Mouse (Mus musculus) brain, adult 2 months (tissue): Measurements from ENCODE around the gene Aldh3b1.
A peak's percentile ranks its signal among the peaks of the same experiment; 100 is the strongest.

ENCODE experiments used
- DNase-seq: peaks from one replicate; pipeline ENCODE4 v3.0.0; 2011; ENCODE audit warnings: low read depth, low spot score

The Aldh3b1 gene

GRCm38 (mm10) chr19:3912337-3913204 is 17.0 kb downstream of the Aldh3b1 start, which contains the start of gene Ndufs8:
TSS of gene Ndufs8 (minus strand) at chr19:3912774.
- peak; percentile 100 for DNase-seq

GRCm38 (mm10) chr19:3910206-3910605 is 19.4 kb downstream of the Aldh3b1 start:
- DNase-seq = no peak

- no peak for DNase-seq
These were observed 21.5 kb downstream of the Aldh3b1 start for GRCm38 (mm10) chr19:3907876-3908660.

- peak; percentile 71 for DNase-seq
These were observed 22.5 kb downstream of the Aldh3b1 start, which contains the start of gene Tcirg1 for GRCm38 (mm10) chr19:3906795-3907786. TSS of gene Tcirg1 (minus strand) at chr19:3907133.

- no peak for DNase-seq
These were observed 23.3 kb downstream of the Aldh3b1 start for GRCm38 (mm10) chr19:3906326-3906725.

- no peak for DNase-seq
These were observed 24.2 kb downstream of the Aldh3b1 start for GRCm38 (mm10) chr19:3905261-3905969.

- DNase-seq = no peak
These were observed 25.3 kb downstream of the Aldh3b1 start for GRCm38 (mm10) chr19:3904363-3904675.

- peak; percentile 55 for DNase-seq
These were observed 25.8 kb downstream of the Aldh3b1 start for GRCm38 (mm10) chr19:3903648-3904362.

GRCm38 (mm10) chr19:3902966-3903365 is 26.6 kb downstream of the Aldh3b1 start:
- DNase-seq = no peak

GRCm38 (mm10) chr19:3899618-3900017 is 30.0 kb downstream of the Aldh3b1 start:
- peak; percentile 36 for DNase-seq

GRCm38 (mm10) chr19:3898952-3899351 is 30.7 kb downstream of the Aldh3b1 start:
- no peak for DNase-seq

GRCm38 (mm10) chr19:3897557-3897956 is 32.1 kb downstream of the Aldh3b1 start:
- no peak for DNase-seq

GRCm38 (mm10) chr19:3896208-3896607 is 33.4 kb downstream of the Aldh3b1 start:
- DNase-seq = no peak

GRCm38 (mm10) chr19:3895171-3895631 is 34.4 kb downstream of the Aldh3b1 start:
- DNase-seq = peak; percentile 69

- no peak for DNase-seq
These were observed 35.3 kb downstream of the Aldh3b1 start for GRCm38 (mm10) chr19:3894294-3894693.

GRCm38 (mm10) chr19:3893545-3894116 is 36.0 kb downstream of the Aldh3b1 start:
- no peak for DNase-seq

- no peak for DNase-seq
These were observed 39.4 kb downstream of the Aldh3b1 start for GRCm38 (mm10) chr19:3890181-3890580.

- DNase-seq = no peak
These were observed 40.5 kb downstream of the Aldh3b1 start for GRCm38 (mm10) chr19:3889096-3889495.

GRCm38 (mm10) chr19:3884325-3884990 is 45.1 kb downstream of the Aldh3b1 start:
- peak; percentile 48 for DNase-seq
